Mouse (Mus musculus) G1E (cell line): Measurements from ENCODE around the gene Fn1. TPM values are rescaled to one million over a fixed set of nuclear protein-coding genes. Genes with fewer than 3 reads are reported as not detected.
A peak's percentile ranks its signal among the peaks of the same experiment; 100 is the strongest.

Source experiments
- ATAC-seq: 2 replicates; pipeline ENCODE4 v1.8.0; 2016; ENCODE audit warnings: mild to moderate bottlenecking; ENCODE audit not compliant: insufficient number of reproducible peaks, poor library complexity, low FRiP score, severe bottlenecking; ENCODE audit errors: extremely low read depth
- DNase-seq: peaks from one replicate; pipeline ENCODE4 v3.0.0; 2012; ENCODE audit warnings: low spot score
- H3K27me3 ChIP-seq: 2 replicates; pipeline ENCODE4 v1.6.1; 2012; ENCODE audit warnings: mild to moderate bottlenecking, low read length, inconsistent platforms; ENCODE audit not compliant: insufficient read depth
- H3K36me3 ChIP-seq: replicated peaks from 2 replicates; pipeline ENCODE3; 2012; ENCODE audit warnings: mild to moderate bottlenecking, inconsistent platforms
- H3K4me1 ChIP-seq: 2 replicates; pipeline ENCODE4 v1.6.1; 2012; ENCODE audit warnings: low read depth, low read length, inconsistent platforms, mixed read lengths; ENCODE audit not compliant: insufficient read depth
- H3K4me3 ChIP-seq: 2 replicates; pipeline ENCODE4 v1.5.1; 2012; ENCODE audit warnings: low read depth, mild to moderate bottlenecking, inconsistent platforms, low read length, moderate library complexity, mixed read lengths
- H3K9me3 ChIP-seq: replicated peaks from 2 replicates; pipeline ENCODE4 v1.6.1; 2012; ENCODE audit warnings: inconsistent platforms
- CTCF ChIP-seq: IDR thresholded peaks from 2 replicates; pipeline ENCODE4 v1.5.1; 2012; ENCODE audit warnings: low read depth, low read length, inconsistent platforms, mixed read lengths
- GATA1 ChIP-seq: IDR thresholded peaks from 2 replicates; pipeline ENCODE4 v1.6.1; 2012; ENCODE audit warnings: borderline replicate concordance, low read length, inconsistent platforms, mixed read lengths
- GATA2 ChIP-seq: IDR thresholded peaks from 2 replicates; pipeline ENCODE4 v1.6.1; 2012; ENCODE audit warnings: low read depth, low read length, inconsistent platforms, borderline replicate concordance
- POLR2AphosphoS5 ChIP-seq: IDR thresholded peaks from 2 replicates; pipeline ENCODE4 v1.6.1; 2012; ENCODE audit warnings: low read depth, low read length, inconsistent platforms; ENCODE audit not compliant: insufficient replicate concordance
- TAL1 ChIP-seq: conservative IDR thresholded peaks from 2 replicates; pipeline ENCODE4 v1.6.1; 2012; ENCODE audit warnings: low read depth, low read length, inconsistent platforms, mixed read lengths
- polyA plus RNA-seq: library from polyadenylated mRNA; stranded (reverse); fragments of >175 nt; gene quantifications from 2 replicates; pipeline ENCODE4 v1.2.3, GENCODE M21; 2012
- total RNA-seq, 2 experiments: library from RNA; stranded (forward) in 1 of 2; stranded (reverse) in 1 of 2; fragments of 200-1000 nt in 1 of 2; fragments of >200 nt in 1 of 2; fragmentation: Nextera tagmentation in 1 of 2; gene quantifications; 2 replicates each; pipeline ENCODE4 v1.2.3; 2014 to 2017

Gene Fn1
- total and polyA plus RNA-seq, 3 experiments, result 0.01 to 0.98 TPM; not detected in 1

GRCm38 (mm10) chr1:71683736-71684135 is 30.7 kb upstream of the Fn1 start:
- Histone ChIP-seq H3K27me3 (no peaks in the 10 kb centered on the region), H3K4me3 (no peak overlapping the region), H3K4me1 (no peaks in the 10 kb centered on the region), H3K9me3 (no peaks in the 10 kb centered on the region), H3K36me3 (no peaks in the 10 kb centered on the region)
- DNase-seq (no peak), ATAC-seq (no peak)
- TF ChIP-seq GATA1 (no peak), POLR2AphosphoS5 (no peak), GATA2 (no peak), CTCF (no peak)

GRCm38 (mm10) chr1:71682194-71682715 is 29.3 kb upstream of the Fn1 start:
- no peaks in the 10 kb centered on the region for H3K36me3 ChIP-seq
- TF ChIP-seq GATA2 (no peak), TAL1 (no peak), GATA1 (no peak), CTCF (no peak), POLR2AphosphoS5 (no peak)
- ATAC-seq, result no peak
- no peak for DNase-seq
- H3K9me3 ChIP-seq, result no peaks in the 10 kb centered on the region
- no peak overlapping the region for H3K4me3 ChIP-seq
- no peaks in the 10 kb centered on the region for H3K27me3 ChIP-seq
- no peaks in the 10 kb centered on the region for H3K4me1 ChIP-seq

GRCm38 (mm10) chr1:71681306-71681705 is 28.3 kb upstream of the Fn1 start:
- Histone ChIP-seq H3K9me3 (no peaks in the 10 kb centered on the region), H3K4me3 (no peak overlapping the region), H3K36me3 (no peaks in the 10 kb centered on the region), H3K4me1 (no peaks in the 10 kb centered on the region), H3K27me3 (no peaks in the 10 kb centered on the region)
- TF ChIP-seq TAL1 (no peak), GATA2 (no peak), GATA1 (no peak), CTCF (no peak), POLR2AphosphoS5 (no peak)
- ATAC-seq (no peak), DNase-seq (no peak)

DNA sequence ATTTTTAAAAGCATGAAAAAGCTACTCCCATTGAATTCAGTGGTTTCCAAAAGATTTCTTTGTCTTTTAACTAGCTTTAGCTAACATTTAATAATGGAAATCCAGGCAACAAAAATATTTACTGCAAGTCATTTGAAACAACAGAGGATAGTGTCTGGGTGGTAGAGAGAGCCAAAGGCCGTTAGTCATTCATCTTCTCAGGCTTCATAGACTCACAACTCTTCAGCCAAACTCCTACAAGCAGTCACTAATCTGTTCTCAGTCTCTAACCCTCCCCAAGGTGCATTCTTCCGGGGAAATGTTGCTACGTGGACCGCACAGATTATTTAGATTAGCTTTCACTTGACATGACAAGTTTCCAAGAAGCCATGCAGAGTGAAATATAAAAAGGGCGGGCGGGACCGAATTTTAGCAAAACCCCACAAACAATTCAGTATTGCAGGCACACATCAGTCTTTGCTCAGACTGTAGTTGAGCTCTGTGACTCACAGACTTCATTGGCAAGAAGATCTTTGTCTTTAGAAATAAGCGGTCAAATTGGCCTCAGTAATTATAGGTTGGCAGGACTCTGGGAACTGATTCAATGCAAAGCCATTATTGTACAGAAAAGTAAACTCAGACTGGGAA is 27.2 kb upstream of the Fn1 start:
- Histone ChIP-seq H3K4me3 (no peak overlapping the region), H3K27me3 (no peaks in the 10 kb centered on the region), H3K36me3 (no peaks in the 10 kb centered on the region), H3K4me1 (no peaks in the 10 kb centered on the region), H3K9me3 (no peaks in the 10 kb centered on the region)
- DNase-seq (no peak), ATAC-seq (no peak)
- TF ChIP-seq GATA2 (no peak), POLR2AphosphoS5 (no peak), GATA1 (no peak), CTCF (no peak), TAL1 (no peak)

DNA sequence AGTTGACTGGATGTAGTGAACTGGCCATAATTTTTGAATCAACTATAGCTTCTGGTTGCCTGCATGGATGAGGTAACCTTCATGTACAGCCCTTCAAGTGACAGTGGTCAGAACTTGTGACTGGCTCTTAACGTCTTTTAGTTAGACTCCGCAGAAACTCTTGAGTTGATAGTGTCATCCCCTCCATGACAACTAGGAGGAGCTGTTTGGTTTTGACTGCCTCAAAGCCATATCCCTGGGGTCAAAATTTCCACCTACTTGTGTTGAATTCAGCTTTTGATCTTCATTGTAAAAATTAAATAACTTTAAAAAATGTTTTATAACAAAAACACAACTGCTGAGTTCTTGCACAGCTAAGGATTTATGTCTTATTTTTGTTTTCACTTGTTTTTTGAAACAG is 22.4 kb upstream of the Fn1 start:
- ATAC-seq, result no peak
- TF ChIP-seq TAL1, result no peak
- peak; percentile 35; the same call in 1 of the 2 replicates for TF ChIP-seq CTCF
- DNase-seq, result no peak
- Histone ChIP-seq H3K9me3 (no peaks in the 10 kb centered on the region), H3K4me1 (no peaks in the 10 kb centered on the region), H3K36me3 (no peaks in the 10 kb centered on the region), H3K27me3 (no peaks in the 10 kb centered on the region), H3K4me3 (no peak overlapping the region)

- Histone ChIP-seq H3K27me3 (no peaks in the 10 kb centered on the region), H3K36me3 (no peaks in the 10 kb centered on the region), H3K4me3 (no peak overlapping the region), H3K4me1 (no peaks in the 10 kb centered on the region), H3K9me3 (no peaks in the 10 kb centered on the region)
- TF ChIP-seq TAL1 (no peak), GATA2 (no peak), CTCF (no peak), GATA1 (no peak), POLR2AphosphoS5 (no peak)
- ATAC-seq (no peak), DNase-seq (no peak)
These were observed 21.3 kb upstream of the Fn1 start for GRCm38 (mm10) chr1:71674274-71674673.

DNA sequence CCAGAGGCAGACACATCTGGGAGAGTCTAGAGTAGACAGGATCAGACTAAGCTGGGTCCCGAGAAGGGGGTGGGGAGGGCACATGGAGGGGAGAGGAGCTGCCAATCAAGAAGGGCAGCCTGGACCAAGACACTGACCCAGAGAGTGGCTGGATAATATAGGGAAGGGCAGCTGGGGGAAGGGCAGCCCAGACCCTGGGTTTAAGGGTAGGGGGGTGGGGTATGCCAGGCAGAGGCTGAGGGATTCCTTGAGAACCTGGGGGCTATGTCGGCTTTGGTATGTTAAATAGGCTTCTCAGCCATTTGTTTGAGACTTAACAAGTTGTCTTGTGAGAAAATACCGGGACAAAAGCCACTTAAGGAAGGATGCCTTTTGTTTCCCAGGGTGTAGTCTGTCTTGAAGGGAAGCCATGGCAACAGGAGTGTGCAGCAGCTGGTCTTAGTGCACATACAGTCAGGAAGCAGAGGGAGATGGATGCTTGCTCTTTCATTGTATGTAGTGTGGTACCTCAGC is 20.5 kb upstream of the Fn1 start:
- Histone ChIP-seq H3K9me3 (no peaks in the 10 kb centered on the region), H3K4me1 (no peaks in the 10 kb centered on the region), H3K27me3 (no peaks in the 10 kb centered on the region), H3K4me3 (no peak overlapping the region), H3K36me3 (no peaks in the 10 kb centered on the region)
- no peak for TF ChIP-seq POLR2AphosphoS5
- no peak for TF ChIP-seq CTCF
- no peak for TF ChIP-seq GATA1
- DNase-seq, result no peak
- ATAC-seq, result no peak
